Mouse (Mus musculus) granulocyte monocyte progenitor cell, adult 5-6 weeks (primary cell): Measurements from ENCODE around the gene Gdi2. TPM values are rescaled to one million over a fixed set of nuclear protein-coding genes. Genes with fewer than 3 reads are reported as not detected.
"Not testable (repeated sequence)": the region's sequence is repeated elsewhere in the genome, so short reads cannot be mapped to it uniquely, and the experiment has no call there.

Experiments used
- ATAC-seq: replicated peaks from 2 replicates; pipeline ENCODE4 v1.8.0; 2016; ENCODE audit warnings: mild to moderate bottlenecking, moderate TSS enrichment, inconsistent platforms; ENCODE audit not compliant: poor library complexity, severe bottlenecking
- total RNA-seq, 2 experiments: library from RNA; stranded (forward) in 1 of 2; stranded (reverse) in 1 of 2; fragments of 200-712, 200-1000 nt in 1 of 2; fragments of >200 nt in 1 of 2; fragmentation: Nextera tagmentation in 1 of 2; gene quantifications; 2 replicates each; pipeline ENCODE4 v1.2.3; 2014 to 2017

The Gdi2 gene
- total RNA-seq (2014; fragmentation: Nextera tagmentation) = 417 and 471 TPM in 2 replicates
- total RNA-seq (2017) = 523 and 552 TPM in 2 replicates

- peak; percentile 87 for ATAC-seq
These were observed at the start of gene Gdi2 for GRCm38 (mm10) chr13:3537594-3538222. Gene Gdi2, plus strand, starts transcription at chr13:3538063.

- no peak for ATAC-seq
These were observed 42.3 kb upstream of the Gdi2 start for GRCm38 (mm10) chr13:3495526-3495925.

- not testable (repeated sequence) for ATAC-seq
These were observed 36.8 kb upstream of the Gdi2 start for GRCm38 (mm10) chr13:3501014-3501413.

- ATAC-seq = not testable (repeated sequence)
These were observed 22.5 kb upstream of the Gdi2 start for GRCm38 (mm10) chr13:3515351-3515750.

- ATAC-seq = peak; percentile 63
These were observed 18.5 kb upstream of the Gdi2 start for GRCm38 (mm10) chr13:3519357-3519756.

- peak; percentile 70 for ATAC-seq
These were observed 17.9 kb upstream of the Gdi2 start for GRCm38 (mm10) chr13:3519994-3520393.

- ATAC-seq = peak; percentile 60
These were observed 14.4 kb upstream of the Gdi2 start for GRCm38 (mm10) chr13:3523459-3523858.

- ATAC-seq = no peak
These were observed 13.9 kb upstream of the Gdi2 start for GRCm38 (mm10) chr13:3523946-3524345.

GRCm38 (mm10) chr13:3525611-3526051 is 12.2 kb upstream of the Gdi2 start:
- ATAC-seq = peak; percentile 34

GRCm38 (mm10) chr13:3526328-3526727 is 11.5 kb upstream of the Gdi2 start:
- ATAC-seq = peak; percentile 94

GRCm38 (mm10) chr13:3530451-3530850 is 7.4 kb upstream of the Gdi2 start:
- no peak for ATAC-seq

- not testable (repeated sequence) for ATAC-seq
These were observed 6.7 kb upstream of the Gdi2 start for GRCm38 (mm10) chr13:3531176-3531575.

- ATAC-seq = no peak
These were observed 6.1 kb upstream of the Gdi2 start for GRCm38 (mm10) chr13:3531692-3532320.

- ATAC-seq = no peak
These were observed 5.4 kb upstream of the Gdi2 start for GRCm38 (mm10) chr13:3532451-3532850.

- ATAC-seq = no peak
These were observed 3.7 kb upstream of the Gdi2 start for GRCm38 (mm10) chr13:3534146-3534545.

- peak; percentile 38 for ATAC-seq
These were observed 533 bp downstream of the Gdi2 start for GRCm38 (mm10) chr13:3538223-3538968.

GRCm38 (mm10) chr13:3538969-3539562 is 1.2 kb downstream of the Gdi2 start:
- ATAC-seq = peak; percentile 5; the same call in 1 of the 2 replicates

GRCm38 (mm10) chr13:3540166-3540565 is 2.3 kb downstream of the Gdi2 start:
- ATAC-seq = no peak

- peak; percentile 48 for ATAC-seq
These were observed 3.4 kb downstream of the Gdi2 start for GRCm38 (mm10) chr13:3541159-3541782.
